Mouse (Mus musculus): Measurements from ENCODE around the gene Ccdc88a. TPM values are rescaled to one million over a fixed set of nuclear protein-coding genes. Genes with fewer than 3 reads are reported as not detected.

The Ccdc88a gene
- polyA plus RNA-seq (2012; rRNA removed; ENCODE audit: low replicate concordance), result 1.9 and 3.9 TPM in 2 replicates

DNA sequence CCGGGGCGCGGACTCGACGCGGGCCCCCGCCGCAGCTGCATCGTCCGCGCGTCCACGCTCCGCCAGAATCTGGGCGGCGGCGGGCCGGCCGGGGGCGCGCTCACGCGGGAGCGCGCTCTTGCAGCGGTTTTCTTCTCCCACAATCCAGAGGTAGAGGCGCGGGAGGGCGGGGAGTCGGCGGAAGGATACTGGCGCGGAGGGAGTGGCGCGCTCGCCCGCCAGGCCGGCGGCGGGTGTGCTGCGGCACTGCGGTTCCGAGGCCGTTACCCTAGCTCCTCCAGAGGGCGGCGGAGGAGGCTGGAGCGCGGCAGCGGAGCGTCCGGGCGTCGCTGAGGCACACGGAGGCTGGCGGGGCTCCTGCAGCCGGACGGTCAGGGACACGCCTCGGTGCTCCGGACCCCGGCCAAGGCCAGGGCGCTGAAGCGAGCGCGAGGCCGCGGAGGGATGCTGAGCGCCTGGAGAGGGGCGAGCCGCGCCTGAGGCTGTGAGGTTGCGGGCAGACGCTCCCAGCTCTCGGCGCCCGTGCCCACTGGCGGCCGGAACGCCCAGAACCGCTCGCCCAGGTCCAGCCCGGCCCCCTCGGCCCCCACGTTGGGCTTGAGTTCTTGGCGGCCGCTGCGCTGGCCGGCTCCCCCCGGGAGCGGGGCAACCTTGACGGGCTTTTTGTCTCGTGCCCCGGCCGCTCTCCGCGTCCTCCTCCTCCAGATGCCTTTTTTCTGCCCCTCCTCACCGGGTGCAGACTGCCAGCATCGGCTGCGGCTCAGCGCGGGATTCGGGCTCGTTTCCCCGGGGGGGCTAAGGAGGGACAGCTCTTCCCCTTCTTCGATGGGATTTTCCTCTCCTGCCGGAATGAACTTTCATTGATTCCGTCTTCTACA is at the start of gene Ccdc88a:
TSS of gene Ccdc88a (plus strand) at position 263 of the 878 bp plus-strand sequence.

DNA sequence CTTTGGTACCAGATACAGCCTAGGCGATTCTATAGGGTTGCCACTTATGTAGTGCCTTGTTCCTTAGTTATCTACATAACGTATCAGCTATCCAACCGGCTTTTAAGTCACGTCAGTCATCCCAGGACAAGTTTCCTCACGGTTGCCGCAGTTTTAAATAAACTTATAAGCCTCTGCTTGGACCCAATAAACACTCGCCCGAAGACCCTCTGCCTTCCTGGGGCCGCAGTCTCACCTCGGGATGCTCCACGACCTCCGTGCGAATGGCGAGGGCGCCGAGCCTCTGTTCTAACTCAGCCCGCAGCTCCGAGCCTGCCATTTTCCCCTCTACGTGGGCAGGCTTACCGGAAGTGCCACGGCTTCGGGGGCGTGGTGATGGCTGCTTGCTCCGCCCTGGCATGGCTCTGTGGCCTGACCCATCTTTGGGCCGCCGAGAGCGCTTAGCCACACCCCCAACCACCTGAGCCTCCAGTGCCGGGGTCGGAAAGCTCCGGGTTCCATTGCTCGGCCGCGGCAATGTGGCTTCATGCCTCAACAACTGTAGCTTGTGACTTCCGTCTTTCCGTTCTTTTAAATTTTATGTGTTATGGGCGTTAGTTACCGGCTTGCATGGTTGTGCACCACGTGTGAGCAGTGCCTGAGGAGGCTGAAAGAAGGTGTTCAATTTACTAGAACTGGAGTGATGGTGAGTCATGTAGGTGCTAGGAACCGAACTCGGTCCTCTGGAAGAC is 141.4 kb downstream of the Ccdc88a start, which contains the start of gene Prorsd1:
TSS of gene Prorsd1 (minus strand) at position 352 of the 731 bp plus-strand sequence.

DNA sequence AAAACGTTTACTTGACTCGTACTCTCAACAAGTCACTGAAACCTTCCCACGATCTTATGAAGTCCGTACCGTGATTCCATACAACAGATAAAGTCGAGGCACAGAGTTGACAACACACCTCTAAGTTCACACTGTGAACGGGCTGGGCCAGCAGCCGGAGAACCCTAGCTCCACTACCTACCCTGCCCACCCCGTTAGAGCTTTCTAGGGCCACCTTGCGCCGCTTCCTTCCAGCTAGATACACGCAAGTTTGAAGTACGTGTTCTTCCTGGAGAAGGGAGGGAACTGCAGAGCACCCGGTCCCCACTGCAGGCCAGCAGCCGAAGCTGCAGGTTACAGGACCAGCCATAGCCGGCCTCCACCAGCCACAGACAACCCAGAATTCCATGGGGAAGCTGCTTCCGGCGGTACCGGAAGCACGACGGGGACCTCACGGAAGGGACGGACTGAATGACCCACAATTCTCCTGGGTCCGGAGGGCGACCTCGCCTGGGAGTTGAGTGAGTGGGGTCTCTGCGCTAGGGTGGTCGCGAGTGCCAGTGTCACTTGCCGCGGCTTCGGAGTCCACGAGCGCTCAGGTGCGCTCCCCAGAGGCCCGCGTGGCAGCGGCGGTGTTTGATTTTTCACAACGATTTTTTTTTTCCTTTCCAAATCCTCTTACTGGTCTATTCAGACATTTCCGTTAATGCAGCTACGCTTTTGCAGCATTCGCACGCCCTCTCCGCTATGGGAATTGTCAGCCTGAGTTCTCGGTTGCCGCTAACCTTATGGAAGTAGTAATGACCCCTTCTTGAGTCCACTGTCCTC is 152.7 kb downstream of the Ccdc88a start, which contains the start of gene Mtif2:
TSS of gene Mtif2 (plus strand) at position 421 of the 807 bp plus-strand sequence.

GRCm38 (mm10) chr11:29547752-29548503 is 174.5 kb downstream of the Ccdc88a start, which contains the start of the genes Clhc1 and Rps27a:
Gene Clhc1, plus strand, starts transcription at chr11:29547950.
Gene Rps27a, minus strand, starts transcription at chr11:29548109.

Other genes starting within 250 kb of the Ccdc88a start
- gene Pnpt1, start 242.9 kb upstream of the Ccdc88a start, polyA plus RNA-seq (2012; rRNA removed; ENCODE audit: low replicate concordance), result 6.6 and 9.4 TPM in 2 replicates
- gene Ppp4r3b, start 200.8 kb upstream of the Ccdc88a start, polyA plus RNA-seq (2012; rRNA removed; ENCODE audit: low replicate concordance), result 6.2 and 8.5 TPM in 2 replicates
- gene Cfap36, start 126.2 kb upstream of the Ccdc88a start, polyA plus RNA-seq (2012; rRNA removed; ENCODE audit: low replicate concordance), result 3.2 and 3.5 TPM in 2 replicates
- 1.4 and 5.6 TPM in 2 replicates for gene Prorsd1, start 141.4 kb downstream of the Ccdc88a start, polyA plus RNA-seq (2012; rRNA removed; ENCODE audit: low replicate concordance)
- 7.4 and 11.5 TPM in 2 replicates for gene Mtif2, start 152.8 kb downstream of the Ccdc88a start, polyA plus RNA-seq (2012; rRNA removed; ENCODE audit: low replicate concordance)
- gene Clhc1, start 174.3 kb downstream of the Ccdc88a start, polyA plus RNA-seq (2012; rRNA removed; ENCODE audit: low replicate concordance), result not detected in 2 replicates
- 50.0 and 108 TPM in 2 replicates for gene Rps27a, start 174.5 kb downstream of the Ccdc88a start, polyA plus RNA-seq (2012; rRNA removed; ENCODE audit: low replicate concordance)

Data from mammary gland, adult 2 months (tissue).